Mouse (Mus musculus): ENCODE measurements at regions not wholly inside any gene's neighbourhood (a gene's known extent, or its start where the extent isn't known, plus 50 kb on each side); places are given as distances from the start of the nearest gene placed in this dataset.
A peak's percentile ranks its signal among the peaks of the same experiment; 100 is the strongest.

GRCm38 (mm10) chr12:112345797-112346196 lies 143.5 kb upstream of the A530016L24Rik start:
- H3K9ac ChIP-seq (ENCODE audit: low read depth, low read length), result no peak overlapping the region
- DNase-seq (ENCODE audit: extremely low read depth, low read depth, low spot score), result no peak
- no peaks in the 10 kb centered on the region for H3K27me3 ChIP-seq (ENCODE audit: control insufficient read depth, insufficient read depth, low read length)
- TF ChIP-seq POLR2A (IDR thresholded peaks at IDR 0.05; ENCODE audit: extremely low read depth, insufficient read depth, low read length) (no peak), CTCF (IDR thresholded peaks at IDR 0.05; ENCODE audit: low read depth, low read length) (no peak)
- H3K4me1 ChIP-seq (ENCODE audit: control insufficient read depth, insufficient read depth, low read length), result no peaks in the 10 kb centered on the region; the same call in 1 of the 2 replicates
- H3K36me3 ChIP-seq (ENCODE audit: control insufficient read depth, insufficient read depth, low read length), result no peaks in the 10 kb centered on the region
- H3K27ac ChIP-seq (replicated peaks; ENCODE audit: insufficient read depth, low read depth, low read length), result no peak overlapping the region
- H3K4me3 ChIP-seq (ENCODE audit: insufficient read depth, low read depth, low read length), result no peak overlapping the region
- H3K79me2 ChIP-seq (ENCODE audit: control insufficient read depth, insufficient read depth, low read length), result no peaks in the 10 kb centered on the region
- 57% methylated on average over 5 of the region's 5 CpGs for WGBS

DNA sequence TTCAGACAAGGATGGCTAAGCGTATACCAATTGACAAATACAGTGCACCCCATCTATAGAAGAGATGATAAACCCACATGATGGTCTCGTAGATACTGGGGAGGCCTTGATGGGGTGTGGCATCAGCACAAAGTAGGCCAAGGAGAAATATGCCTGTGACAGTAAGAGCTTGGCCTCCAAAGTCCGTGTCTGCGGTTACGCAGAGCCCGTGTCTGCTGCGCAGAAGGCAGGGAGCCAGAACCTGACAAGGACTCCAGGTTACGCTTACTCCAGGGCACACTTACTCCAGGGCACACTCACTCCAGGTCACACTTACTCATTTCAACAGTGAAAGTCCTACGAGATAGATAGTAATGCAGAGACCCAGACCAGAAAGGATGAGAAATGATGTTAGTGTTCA lies 141.1 kb upstream of the A530016L24Rik start:
- H3K27ac ChIP-seq (replicated peaks; ENCODE audit: insufficient read depth, low read depth, low read length), result no peak overlapping the region
- 94% methylated on average over 9 of the region's 9 CpGs for WGBS
- DNase-seq (ENCODE audit: extremely low read depth, low read depth, low spot score), result no peak
- no peaks in the 10 kb centered on the region for H3K79me2 ChIP-seq (ENCODE audit: control insufficient read depth, insufficient read depth, low read length)
- H3K4me3 ChIP-seq (ENCODE audit: insufficient read depth, low read depth, low read length), result no peak overlapping the region
- TF ChIP-seq CTCF (IDR thresholded peaks at IDR 0.05; ENCODE audit: low read depth, low read length) (no peak), POLR2A (IDR thresholded peaks at IDR 0.05; ENCODE audit: extremely low read depth, insufficient read depth, low read length) (no peak)
- H3K36me3 ChIP-seq (ENCODE audit: control insufficient read depth, insufficient read depth, low read length), result no peaks in the 10 kb centered on the region
- no peaks in the 10 kb centered on the region for H3K27me3 ChIP-seq (ENCODE audit: control insufficient read depth, insufficient read depth, low read length)
- H3K4me1 ChIP-seq (ENCODE audit: control insufficient read depth, insufficient read depth, low read length), result no peaks in the 10 kb centered on the region
- no peak overlapping the region for H3K9ac ChIP-seq (ENCODE audit: low read depth, low read length)

DNA sequence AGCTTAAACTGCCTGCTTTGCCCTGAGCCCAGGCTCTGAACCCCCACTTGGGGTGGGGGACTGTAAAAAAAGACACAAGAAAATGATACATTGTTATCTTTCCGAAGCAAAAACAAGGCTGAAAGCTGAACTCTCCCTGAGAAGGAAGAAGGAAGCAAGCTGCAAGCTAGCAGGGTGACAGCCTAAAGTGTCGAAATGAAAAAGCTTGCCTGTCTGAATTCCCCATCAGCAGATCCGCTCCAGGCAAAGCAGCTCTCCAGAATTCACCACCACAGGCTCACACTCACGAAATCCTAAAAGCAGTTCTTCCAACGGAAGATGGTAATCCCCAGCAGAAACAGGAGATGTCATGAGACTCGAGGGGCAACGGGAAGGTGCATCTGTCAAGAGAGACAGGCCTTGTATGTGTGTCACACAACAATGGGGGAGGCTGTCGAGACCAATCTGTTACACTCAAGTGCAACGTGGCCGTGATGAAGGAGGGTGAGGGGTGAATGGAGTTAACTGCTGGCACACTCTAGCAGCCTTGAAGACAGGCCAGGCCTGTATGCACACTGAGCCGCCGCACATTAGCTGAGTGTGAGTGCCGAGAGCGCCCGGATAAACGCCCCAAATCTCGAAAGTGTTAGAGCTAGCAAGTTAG lies 139.5 kb upstream of the A530016L24Rik start:
- H3K36me3 ChIP-seq (ENCODE audit: control insufficient read depth, insufficient read depth, low read length), result no peaks in the 10 kb centered on the region
- H3K79me2 ChIP-seq (ENCODE audit: control insufficient read depth, insufficient read depth, low read length), result no peaks in the 10 kb centered on the region
- no peak overlapping the region for H3K9ac ChIP-seq (ENCODE audit: low read depth, low read length)
- H3K4me1 ChIP-seq (ENCODE audit: control insufficient read depth, insufficient read depth, low read length), result no peaks in the 10 kb centered on the region
- H3K27me3 ChIP-seq (ENCODE audit: control insufficient read depth, insufficient read depth, low read length), result no peaks in the 10 kb centered on the region; the same call in 1 of the 2 replicates
- H3K27ac ChIP-seq (replicated peaks; ENCODE audit: insufficient read depth, low read depth, low read length), result no peak overlapping the region
- 79% methylated on average over 17 of the region's 17 CpGs for WGBS
- DNase-seq (ENCODE audit: extremely low read depth, low read depth, low spot score), result no peak
- no peak overlapping the region for H3K4me3 ChIP-seq (ENCODE audit: insufficient read depth, low read depth, low read length)
- TF ChIP-seq POLR2A (IDR thresholded peaks at IDR 0.05; ENCODE audit: extremely low read depth, insufficient read depth, low read length) (no peak), CTCF (IDR thresholded peaks at IDR 0.05; ENCODE audit: low read depth, low read length) (no peak)

GRCm38 (mm10) chr12:112350733-112351132 lies 138.5 kb upstream of the A530016L24Rik start:
- Histone ChIP-seq H3K36me3 (ENCODE audit: control insufficient read depth, insufficient read depth, low read length) (no peaks in the 10 kb centered on the region), H3K27me3 (ENCODE audit: control insufficient read depth, insufficient read depth, low read length) (no peaks in the 10 kb centered on the region; the same call in 1 of the 2 replicates), H3K4me1 (ENCODE audit: control insufficient read depth, insufficient read depth, low read length) (no peaks in the 10 kb centered on the region), H3K79me2 (ENCODE audit: control insufficient read depth, insufficient read depth, low read length) (no peaks in the 10 kb centered on the region), H3K4me3 (ENCODE audit: insufficient read depth, low read depth, low read length) (no peak overlapping the region), H3K9ac (ENCODE audit: low read depth, low read length) (no peak overlapping the region), H3K27ac (replicated peaks; ENCODE audit: insufficient read depth, low read depth, low read length) (no peak overlapping the region)
- WGBS, result 51% methylated on average over 9 of the region's 9 CpGs
- TF ChIP-seq POLR2A (IDR thresholded peaks at IDR 0.05; ENCODE audit: extremely low read depth, insufficient read depth, low read length), result no peak
- DNase-seq (ENCODE audit: extremely low read depth, low read depth, low spot score), result no peak

DNA sequence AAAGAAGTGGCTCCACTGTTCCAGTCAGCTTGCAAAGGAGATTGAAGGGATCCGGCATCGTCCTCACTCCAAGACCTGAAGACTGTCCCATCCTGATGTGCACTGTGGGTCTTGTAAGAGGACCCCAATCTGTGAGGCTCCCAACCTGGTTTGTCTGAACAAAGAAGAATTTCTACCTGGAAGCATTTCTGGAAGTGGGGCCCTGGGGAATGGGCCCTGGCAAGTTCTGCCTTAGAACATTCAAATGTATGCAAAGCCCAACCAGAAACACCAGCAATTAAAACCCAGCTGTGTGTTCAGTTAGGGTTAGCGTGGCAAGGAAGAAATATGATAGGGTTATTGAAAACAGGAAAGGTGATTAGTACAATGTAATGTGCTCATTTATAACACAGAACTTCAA lies 125.9 kb upstream of the A530016L24Rik start:
- Histone ChIP-seq H3K4me1 (ENCODE audit: control insufficient read depth, insufficient read depth, low read length) (no peaks in the 10 kb centered on the region), H3K27ac (replicated peaks; ENCODE audit: insufficient read depth, low read depth, low read length) (no peak overlapping the region), H3K27me3 (ENCODE audit: control insufficient read depth, insufficient read depth, low read length) (no peaks in the 10 kb centered on the region), H3K36me3 (ENCODE audit: control insufficient read depth, insufficient read depth, low read length) (no peaks in the 10 kb centered on the region), H3K9ac (ENCODE audit: low read depth, low read length) (no peak overlapping the region), H3K79me2 (ENCODE audit: control insufficient read depth, insufficient read depth, low read length) (no peaks in the 10 kb centered on the region), H3K4me3 (ENCODE audit: insufficient read depth, low read depth, low read length) (no peak overlapping the region)
- DNase-seq (ENCODE audit: extremely low read depth, low read depth, low spot score), result no peak
- TF ChIP-seq CTCF (IDR thresholded peaks at IDR 0.05; ENCODE audit: low read depth, low read length) (no peak), POLR2A (IDR thresholded peaks at IDR 0.05; ENCODE audit: extremely low read depth, insufficient read depth, low read length) (no peak)
- 95% methylated on average over 3 of the region's 3 CpGs for WGBS

DNA sequence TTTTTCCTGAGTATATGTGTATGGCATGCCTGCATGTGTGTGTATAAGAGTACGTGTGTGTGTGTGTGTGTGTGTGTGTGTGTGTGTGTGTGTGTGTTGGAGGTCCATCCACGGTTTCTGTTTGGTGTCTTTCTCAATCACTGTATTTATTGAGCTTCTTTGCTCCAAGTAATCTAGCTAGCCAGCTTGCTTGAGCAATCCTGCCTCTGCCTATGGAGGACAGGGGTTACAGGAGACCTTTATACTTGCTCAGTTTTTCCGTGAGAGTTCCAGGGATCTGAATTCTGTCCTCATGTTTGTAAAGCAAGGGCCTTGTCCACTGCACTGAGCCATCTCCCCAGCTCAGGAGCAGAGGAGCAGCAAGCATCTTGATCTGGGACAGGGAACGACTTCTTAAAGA lies 122.0 kb upstream of the A530016L24Rik start:
- Histone ChIP-seq H3K9ac (ENCODE audit: low read depth, low read length) (no peak overlapping the region), H3K27me3 (ENCODE audit: control insufficient read depth, insufficient read depth, low read length) (no peaks in the 10 kb centered on the region), H3K79me2 (ENCODE audit: control insufficient read depth, insufficient read depth, low read length) (no peaks in the 10 kb centered on the region), H3K4me1 (ENCODE audit: control insufficient read depth, insufficient read depth, low read length) (0 out of 2 replicates have a peak, but pooled peaks cover 3% of the 10 kb centered on the region), H3K27ac (replicated peaks; ENCODE audit: insufficient read depth, low read depth, low read length) (no peak overlapping the region), H3K4me3 (ENCODE audit: insufficient read depth, low read depth, low read length) (no peak overlapping the region), H3K36me3 (ENCODE audit: control insufficient read depth, insufficient read depth, low read length) (no peaks in the 10 kb centered on the region)
- WGBS, result 36% methylated on average over 4 of the region's 4 CpGs
- TF ChIP-seq CTCF (IDR thresholded peaks at IDR 0.05; ENCODE audit: low read depth, low read length), result no peak
- peak; percentile 55 for DNase-seq (ENCODE audit: extremely low read depth, low read depth, low spot score)
